Mouse (Mus musculus) limb, embryonic 15.5 days (tissue): ENCODE measurements around the gene Dip2a. TPM values are rescaled to one million over a fixed set of nuclear protein-coding genes. Genes with fewer than 3 reads are reported as not detected.
A peak's percentile ranks its signal among the peaks of the same experiment; 100 is the strongest.

ENCODE experiments used
- ATAC-seq: fragments of 200-750 bp; cut with Nextera tagmentation; 2 replicates; pipeline ENCODE4 v1.8.0; 2017; ENCODE audit warnings: low read depth, moderate TSS enrichment; ENCODE audit not compliant: insufficient number of reproducible peaks, low FRiP score, low TSS enrichment
- H3K27ac ChIP-seq: fragments of 300-500 bp; sonication (generic); 2 replicates; pipeline ENCODE4 v1.5.1; 2015; ENCODE audit warnings: moderate library complexity, mild to moderate bottlenecking, inconsistent platforms
- H3K27me3 ChIP-seq: fragments of 300-500 bp; sonication (generic); 2 replicates; pipeline ENCODE4 v1.6.1; 2015; ENCODE audit warnings: inconsistent platforms
- H3K36me3 ChIP-seq: fragments of 300-500 bp; sonication (generic); 2 replicates; pipeline ENCODE4 v1.6.1; 2015; ENCODE audit warnings: inconsistent platforms
- H3K4me1 ChIP-seq: fragments of 300-500 bp; sonication (generic); 2 replicates; pipeline ENCODE4 v1.6.1; 2015; ENCODE audit warnings: inconsistent platforms
- H3K4me2 ChIP-seq: fragments of 300-500 bp; sonication (generic); 2 replicates; pipeline ENCODE4 v1.6.1; 2015; ENCODE audit warnings: mild to moderate bottlenecking, inconsistent platforms
- H3K4me3 ChIP-seq: fragments of 300-500 bp; sonication (generic); 2 replicates; pipeline ENCODE4 v1.5.1; 2015; ENCODE audit warnings: mild to moderate bottlenecking, inconsistent platforms
- H3K9ac ChIP-seq: fragments of 300-500 bp; sonication (generic); 2 replicates; pipeline ENCODE4 v1.6.1; 2015; ENCODE audit warnings: inconsistent platforms
- H3K9me3 ChIP-seq: fragments of 300-500 bp; sonication (generic); 2 replicates; pipeline ENCODE4 v1.6.1; 2016; ENCODE audit warnings: inconsistent platforms
- WGBS: fragments of 180-500 bp; shearing (Covaris S2); methylation state at CpG from one replicate; pipeline ENCODE4 v1.1.7; 2015; 5-methylcytosine and 5-hydroxymethylcytosine counted together
- polyA plus RNA-seq: library from polyadenylated mRNA; unstranded; fragments of >200 nt; fragmentation: Nextera tagmentation; extraction: Ambion mirVana; gene quantifications from 2 replicates; pipeline ENCODE4 v1.2.1, GENCODE M21; 2015

The Dip2a gene
- polyA plus RNA-seq, 1 experiment from 2014 or later, result 14.8 TPM

GRCm38 (mm10) chr10:76237341-76238225, 107.5 kb downstream of the Dip2a start, which contains the start of gene Prmt2:
TSS of gene Prmt2 (minus strand) at chr10:76237865.
- Histone ChIP-seq H3K9me3 (no peaks in the 10 kb centered on the region), H3K27me3 (no peaks in the 10 kb centered on the region), H3K4me2 (peak within 1 kb of the TSS; percentile 80), H3K4me3 (peak within 1 kb of the TSS; percentile 77), H3K9ac (peak within 1 kb of the TSS; percentile 69), H3K4me1 (peaks cover 18% of the 10 kb centered on the region; the same call in 1 of the 2 replicates), H3K36me3 (peaks cover 4% of the 10 kb centered on the region; the same call in 1 of the 2 replicates), H3K27ac (peak within 1 kb of the TSS; percentile 92)
- peak; percentile 96 for ATAC-seq
- under 1% methylated on average over 47 of the region's 47 CpGs for WGBS

- Histone ChIP-seq H3K9me3 (no peaks in the 10 kb centered on the region), H3K27ac (no peak overlapping the region), H3K4me2 (no peak overlapping the region), H3K27me3 (no peaks in the 10 kb centered on the region), H3K9ac (no peak overlapping the region), H3K4me1 (peaks cover 2% of the 10 kb centered on the region; the same call in 1 of the 2 replicates), H3K4me3 (no peak overlapping the region), H3K36me3 (peaks cover 13% of the 10 kb centered on the region)
- WGBS, result 71% methylated on average over 1 of the region's 1 CpGs
- no peak for ATAC-seq
Observed at GRCm38 (mm10) chr10:76229627-76230026, 115.5 kb downstream of the Dip2a start.

GRCm38 (mm10) chr10:76225944-76226343, 119.1 kb downstream of the Dip2a start:
- Histone ChIP-seq H3K4me1 (no peaks in the 10 kb centered on the region), H3K27me3 (no peaks in the 10 kb centered on the region), H3K27ac (no peak overlapping the region), H3K36me3 (peaks cover 45% of the 10 kb centered on the region), H3K4me2 (no peak overlapping the region), H3K9me3 (no peaks in the 10 kb centered on the region), H3K9ac (no peak overlapping the region), H3K4me3 (no peak overlapping the region)
- 92% methylated on average over 11 of the region's 11 CpGs for WGBS
- no peak for ATAC-seq

GRCm38 (mm10) chr10:76218240-76218639, 126.9 kb downstream of the Dip2a start:
- Histone ChIP-seq H3K27me3 (no peaks in the 10 kb centered on the region), H3K4me1 (no peaks in the 10 kb centered on the region), H3K36me3 (peaks cover 86% of the 10 kb centered on the region), H3K9me3 (no peaks in the 10 kb centered on the region), H3K9ac (no peak overlapping the region), H3K4me2 (no peak overlapping the region), H3K4me3 (no peak overlapping the region), H3K27ac (no peak overlapping the region)
- WGBS, result 80% methylated on average over 9 of the region's 9 CpGs
- no peak for ATAC-seq

- ATAC-seq, result no peak
- Histone ChIP-seq H3K36me3 (peaks cover 85% of the 10 kb centered on the region), H3K4me2 (no peak overlapping the region), H3K9me3 (no peaks in the 10 kb centered on the region), H3K27me3 (no peaks in the 10 kb centered on the region), H3K4me1 (no peaks in the 10 kb centered on the region), H3K9ac (no peak overlapping the region), H3K4me3 (no peak overlapping the region), H3K27ac (no peak overlapping the region)
- 96% methylated on average over 17 of the region's 17 CpGs for WGBS
Observed at GRCm38 (mm10) chr10:76217056-76217455, 128.0 kb downstream of the Dip2a start.

- no peak overlapping the region for H3K4me2 ChIP-seq
- H3K36me3 ChIP-seq, result peaks cover 80% of the 10 kb centered on the region
Observed at GRCm38 (mm10) chr10:76214161-76214560, 130.9 kb downstream of the Dip2a start.

GRCm38 (mm10) chr10:76212121-76212520, 133.0 kb downstream of the Dip2a start:
- WGBS, result 89% methylated on average over 6 of the region's 6 CpGs
- Histone ChIP-seq H3K4me3 (no peak overlapping the region), H3K36me3 (peaks cover 85% of the 10 kb centered on the region), H3K9me3 (no peaks in the 10 kb centered on the region), H3K4me1 (no peaks in the 10 kb centered on the region), H3K27ac (no peak overlapping the region), H3K9ac (no peak overlapping the region), H3K27me3 (no peaks in the 10 kb centered on the region), H3K4me2 (no peak overlapping the region)
- ATAC-seq, result no peak

More at GRCm38 (mm10) chr10:76214161-76214560, 130.9 kb downstream of the Dip2a start:
- Histone ChIP-seq H3K4me3 (no peak overlapping the region), H3K27me3 (no peaks in the 10 kb centered on the region), H3K9me3 (no peaks in the 10 kb centered on the region), H3K9ac (no peak overlapping the region), H3K4me1 (no peaks in the 10 kb centered on the region), H3K27ac (no peak overlapping the region)
- ATAC-seq, result no peak
- WGBS, result 89% methylated on average over 4 of the region's 4 CpGs

GRCm38 (mm10) chr10:76210806-76211205, 134.3 kb downstream of the Dip2a start:
- Histone ChIP-seq H3K4me2 (no peak overlapping the region), H3K27me3 (no peaks in the 10 kb centered on the region), H3K9ac (no peak overlapping the region), H3K36me3 (peaks cover 78% of the 10 kb centered on the region), H3K27ac (no peak overlapping the region), H3K4me3 (no peak overlapping the region), H3K4me1 (no peaks in the 10 kb centered on the region), H3K9me3 (no peaks in the 10 kb centered on the region)
- ATAC-seq, result no peak
- WGBS, result 95% methylated on average over 7 of the region's 7 CpGs

Other genes starting within 250 kb of the Dip2a start
- not detected in 2 replicates for gene Slc5a4b, start 234.3 kb downstream of the Dip2a start, polyA plus RNA-seq
- not detected in 2 replicates for gene Slc5a4a, start 197.8 kb downstream of the Dip2a start, polyA plus RNA-seq
- gene Prmt2, start 107.4 kb downstream of the Dip2a start, polyA plus RNA-seq, result 53.6 and 62.6 TPM in 2 replicates
- 9.5 and 11.7 TPM in 2 replicates for gene S100b, start 91.4 kb downstream of the Dip2a start, polyA plus RNA-seq
- not detected in 2 replicates for gene AC141477.1, start 95.2 kb upstream of the Dip2a start, polyA plus RNA-seq
- 14.6 and 14.8 TPM in 2 replicates for gene Pcnt, start 97.5 kb upstream of the Dip2a start, polyA plus RNA-seq
- not detected in 2 replicates for gene 2610028H24Rik, start 103.8 kb upstream of the Dip2a start, polyA plus RNA-seq
- 43.9 and 47.9 TPM in 2 replicates for gene Mcm3ap, start 123.6 kb upstream of the Dip2a start, polyA plus RNA-seq
- 5.6 and 5.9 TPM in 2 replicates for gene Ybey, start 123.8 kb upstream of the Dip2a start, polyA plus RNA-seq
- gene Lss, start 186.3 kb upstream of the Dip2a start, polyA plus RNA-seq, result 35.1 and 37.7 TPM in 2 replicates
- gene Spatc1l, start 217.0 kb upstream of the Dip2a start, polyA plus RNA-seq, result not detected in 2 replicates
- 0.12 and 0.14 TPM in 2 replicates for gene Ftcd, start 230.4 kb upstream of the Dip2a start, polyA plus RNA-seq